Mouse (Mus musculus) erythroblast, embryonic 14.5 days (primary cell): ENCODE data around the gene Gimap5.

Experiments
- GATA1 ChIP-seq: IDR thresholded peaks from 2 replicates; pipeline ENCODE4 v1.6.1; 2012; ENCODE audit warnings: low read length, inconsistent platforms, mixed read lengths
- TAL1 ChIP-seq: IDR thresholded peaks from 3 replicates; pipeline ENCODE4 v1.6.1; 2012; ENCODE audit warnings: low read length, inconsistent platforms, mixed read lengths

DNA sequence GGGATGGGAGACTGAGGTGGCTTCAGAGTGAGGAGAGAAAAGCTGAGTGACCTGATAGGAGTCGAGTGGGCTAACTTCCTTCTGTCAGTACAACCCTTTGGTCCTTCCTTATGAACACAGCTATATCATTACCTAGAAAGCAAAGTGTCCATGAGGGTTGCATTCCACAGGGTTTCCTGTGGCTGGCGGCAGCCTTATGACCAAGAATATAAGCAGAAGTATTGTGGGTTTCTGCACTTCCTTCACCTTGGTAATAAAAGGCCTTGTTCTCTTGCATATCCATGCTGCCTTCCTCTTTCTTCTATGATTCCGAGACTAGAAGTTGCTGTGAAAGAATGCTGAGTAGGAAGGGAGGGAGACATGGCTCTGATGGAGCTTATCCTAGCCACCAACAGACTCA, 47.1 kb upstream of the Gimap5 start:
- no peak for TF ChIP-seq TAL1
- no peak for TF ChIP-seq GATA1
